Mouse (Mus musculus) forebrain, embryonic 15.5 days (tissue): ENCODE measurements around the gene Ganab. TPM values are rescaled to one million over a fixed set of nuclear protein-coding genes. Genes with fewer than 3 reads are reported as not detected.
A peak's percentile ranks its signal among the peaks of the same experiment; 100 is the strongest.

Experiments
- ATAC-seq: fragments of 200-750 bp; cut with Nextera tagmentation; replicated peaks from 2 replicates; pipeline ENCODE4 v1.8.0; 2017; ENCODE audit warnings: mild to moderate bottlenecking, moderate TSS enrichment, moderate library complexity
- H3K27ac ChIP-seq: fragments of 300-500 bp; sonication (generic); replicated peaks from 2 replicates; pipeline ENCODE4 v1.5.1; 2015; ENCODE audit warnings: mild to moderate bottlenecking, inconsistent platforms
- H3K27me3 ChIP-seq: fragments of 300-500 bp; sonication (generic); 2 replicates; pipeline ENCODE4 v1.6.1; 2015; ENCODE audit warnings: inconsistent platforms
- H3K36me3 ChIP-seq: fragments of 300-500 bp; sonication (generic); 2 replicates; pipeline ENCODE4 v1.6.1; 2015; ENCODE audit warnings: mild to moderate bottlenecking, inconsistent platforms
- H3K4me1 ChIP-seq: fragments of 300-500 bp; sonication (generic); 2 replicates; pipeline ENCODE4 v1.6.1; 2015; ENCODE audit warnings: inconsistent platforms
- H3K4me2 ChIP-seq: fragments of 300-500 bp; sonication (generic); replicated peaks from 2 replicates; pipeline ENCODE4 v1.6.1; 2015; ENCODE audit warnings: mild to moderate bottlenecking, inconsistent platforms
- H3K4me3 ChIP-seq: fragments of 300-500 bp; sonication (generic); 2 replicates; pipeline ENCODE4 v1.5.1; 2015; ENCODE audit warnings: mild to moderate bottlenecking, inconsistent platforms
- H3K9ac ChIP-seq: fragments of 300-500 bp; sonication (generic); replicated peaks from 2 replicates; pipeline ENCODE4 v1.6.1; 2015; ENCODE audit warnings: mild to moderate bottlenecking, inconsistent platforms
- H3K9me3 ChIP-seq: fragments of 300-500 bp; sonication (generic); 2 replicates; pipeline ENCODE4 v1.6.1; 2016; ENCODE audit warnings: inconsistent platforms
- WGBS: fragments of 180-500 bp; shearing (Covaris S2); methylation state at CpG from one replicate; pipeline ENCODE4 v1.1.7; 2015; ENCODE audit warnings: mixed read lengths; 5-methylcytosine and 5-hydroxymethylcytosine counted together
- polyA plus RNA-seq: library from polyadenylated mRNA; unstranded; fragments of >200 nt; fragmentation: Nextera tagmentation; extraction: Ambion mirVana; gene quantifications from 2 replicates; pipeline ENCODE4 v1.2.1, GENCODE M21; 2015

Ganab gene
- polyA plus RNA-seq, 1 experiment from 2014 or later = 89.6 TPM

DNA sequence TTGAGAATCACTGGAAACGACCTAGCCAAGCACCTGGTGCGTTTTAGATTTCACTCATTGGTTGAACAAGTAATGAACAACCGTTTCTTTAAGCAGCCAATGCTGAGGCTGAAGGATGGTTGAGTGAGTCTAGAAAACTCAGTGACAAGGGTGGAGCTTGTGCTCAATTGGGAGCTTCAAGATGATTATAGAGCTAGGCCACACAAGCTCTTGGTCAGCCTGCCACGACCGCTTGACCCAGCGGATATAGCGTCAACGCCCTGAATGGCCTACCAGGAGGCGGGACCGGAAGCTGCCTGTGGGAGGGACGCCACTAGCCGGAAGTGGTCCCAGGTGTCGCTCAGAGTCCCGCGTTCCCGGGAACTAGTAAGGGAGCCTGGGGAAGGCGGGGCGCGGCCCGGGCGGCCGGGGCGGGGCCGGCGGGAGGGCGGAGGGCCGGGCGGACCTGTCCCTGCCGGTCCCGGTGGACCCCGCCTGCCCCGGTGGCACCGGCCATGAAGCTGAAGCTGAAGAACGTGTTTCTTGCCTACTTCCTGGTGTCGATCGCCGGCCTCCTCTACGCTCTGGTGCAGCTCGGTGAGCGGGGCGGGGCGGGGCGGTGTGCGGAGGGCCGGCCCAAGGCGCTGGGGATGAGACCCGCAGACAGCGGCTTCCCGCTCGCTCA, 22.3 kb downstream of the Ganab start, which contains the start of gene B3gat3:
Gene B3gat3 (plus strand): TSS at position 302 of the 664 bp plus-strand sequence.
- H3K4me3 ChIP-seq = peak within 1 kb of the TSS; percentile 74
- 2% methylated on average over 50 of the region's 50 CpGs for WGBS
- ATAC-seq = peak; percentile 98
- H3K9ac ChIP-seq = peak within 1 kb of the TSS; percentile 81
- peaks cover 21% of the 10 kb centered on the region for H3K36me3 ChIP-seq
- peak within 1 kb of the TSS; percentile 85 for H3K27ac ChIP-seq
- peak within 1 kb of the TSS; percentile 68 for H3K4me2 ChIP-seq
- no peaks in the 10 kb centered on the region for H3K27me3 ChIP-seq
- no peaks in the 10 kb centered on the region for H3K9me3 ChIP-seq
- H3K4me1 ChIP-seq = peaks cover 18% of the 10 kb centered on the region

GRCm38 (mm10) chr19:8920836-8921291, 23.0 kb downstream of the Ganab start:
- Histone ChIP-seq H3K4me2 (peak overlapping the region; percentile 68), H3K27ac (peak overlapping the region; percentile 85), H3K27me3 (no peaks in the 10 kb centered on the region), H3K36me3 (peaks cover 19% of the 10 kb centered on the region), H3K9ac (peak overlapping the region; percentile 81), H3K4me3 (peak overlapping the region; percentile 74), H3K9me3 (no peaks in the 10 kb centered on the region), H3K4me1 (peaks cover 18% of the 10 kb centered on the region)
- WGBS = under 1% methylated on average over 6 of the region's 6 CpGs
- no peak; the same call in 1 of the 2 replicates for ATAC-seq

DNA sequence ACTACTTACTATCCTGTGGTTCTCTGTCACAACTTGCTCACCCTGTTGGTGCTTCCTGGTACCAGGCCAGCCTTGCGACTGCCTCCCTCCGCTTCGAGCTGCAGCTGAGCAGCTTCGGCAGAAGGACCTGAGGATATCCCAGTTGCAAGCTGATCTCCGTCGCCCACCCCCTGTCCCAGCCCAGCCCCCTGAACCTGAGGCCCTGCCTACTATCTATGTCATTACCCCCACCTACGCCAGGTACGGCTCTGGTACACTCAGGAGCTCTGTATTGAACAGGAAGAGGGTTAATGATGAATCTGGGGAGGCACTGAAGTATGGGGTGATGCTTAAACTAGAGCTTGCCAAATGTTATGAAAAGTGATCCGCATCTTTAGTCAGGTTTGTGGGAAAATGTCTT, 23.9 kb downstream of the Ganab start:
- Histone ChIP-seq H3K4me1 (peaks cover 18% of the 10 kb centered on the region), H3K36me3 (peaks cover 21% of the 10 kb centered on the region), H3K27ac (no peak overlapping the region), H3K27me3 (no peaks in the 10 kb centered on the region), H3K4me2 (0 out of 2 replicates have a peak overlapping the region, but pooled peaks have one; percentile 8), H3K9me3 (no peaks in the 10 kb centered on the region), H3K4me3 (peak overlapping the region; percentile 74), H3K9ac (no peak overlapping the region)
- ATAC-seq = no peak
- 84% methylated on average over 9 of the region's 9 CpGs for WGBS

GRCm38 (mm10) chr19:8926766-8927165, 28.9 kb downstream of the Ganab start:
- Histone ChIP-seq H3K4me3 (no peak overlapping the region), H3K27ac (no peak overlapping the region), H3K4me1 (peaks cover 18% of the 10 kb centered on the region), H3K9me3 (no peaks in the 10 kb centered on the region), H3K9ac (no peak overlapping the region), H3K36me3 (peaks cover 28% of the 10 kb centered on the region), H3K27me3 (no peaks in the 10 kb centered on the region), H3K4me2 (no peak overlapping the region)
- no peak for ATAC-seq
- WGBS = 91% methylated on average over 2 of the region's 2 CpGs

DNA sequence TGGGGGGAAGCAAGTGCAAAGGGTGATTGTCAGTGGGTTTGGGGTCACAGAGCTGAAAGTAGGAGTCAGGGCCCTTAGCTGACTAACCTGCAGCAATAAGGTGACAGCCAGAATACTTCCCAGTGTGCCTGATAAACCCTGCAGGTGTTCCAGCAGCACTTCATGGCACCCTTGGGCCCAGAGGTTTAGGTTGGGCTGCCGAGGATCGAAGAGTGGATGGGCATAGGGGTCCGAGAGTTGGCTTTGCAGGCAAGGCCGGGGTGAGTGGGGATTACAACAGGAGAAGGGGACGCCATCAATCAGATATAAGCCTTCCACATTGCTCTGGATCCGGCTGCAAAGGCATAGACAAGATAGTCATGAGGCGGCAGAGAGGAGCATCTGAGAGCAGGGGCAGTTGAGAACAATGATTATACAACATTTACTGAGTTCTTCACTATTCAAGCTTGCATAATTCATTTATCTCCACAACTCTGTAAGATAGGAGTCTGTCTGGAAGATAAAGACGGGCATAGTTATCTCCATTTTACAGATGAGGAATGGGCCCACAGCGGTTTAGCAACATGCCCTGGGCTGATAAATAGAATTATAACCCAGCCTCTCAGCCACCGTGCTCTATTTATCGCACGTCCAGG, 30.1 kb downstream of the Ganab start:
- H3K9ac ChIP-seq = no peak overlapping the region
- H3K36me3 ChIP-seq = peaks cover 28% of the 10 kb centered on the region
- no peaks in the 10 kb centered on the region for H3K9me3 ChIP-seq
- H3K4me2 ChIP-seq = no peak overlapping the region
- no peak overlapping the region for H3K4me3 ChIP-seq
- ATAC-seq = no peak
- peaks cover 16% of the 10 kb centered on the region for H3K4me1 ChIP-seq
- H3K27ac ChIP-seq = no peak overlapping the region
- H3K27me3 ChIP-seq = no peaks in the 10 kb centered on the region
- 92% methylated on average over 12 of the region's 12 CpGs for WGBS

DNA sequence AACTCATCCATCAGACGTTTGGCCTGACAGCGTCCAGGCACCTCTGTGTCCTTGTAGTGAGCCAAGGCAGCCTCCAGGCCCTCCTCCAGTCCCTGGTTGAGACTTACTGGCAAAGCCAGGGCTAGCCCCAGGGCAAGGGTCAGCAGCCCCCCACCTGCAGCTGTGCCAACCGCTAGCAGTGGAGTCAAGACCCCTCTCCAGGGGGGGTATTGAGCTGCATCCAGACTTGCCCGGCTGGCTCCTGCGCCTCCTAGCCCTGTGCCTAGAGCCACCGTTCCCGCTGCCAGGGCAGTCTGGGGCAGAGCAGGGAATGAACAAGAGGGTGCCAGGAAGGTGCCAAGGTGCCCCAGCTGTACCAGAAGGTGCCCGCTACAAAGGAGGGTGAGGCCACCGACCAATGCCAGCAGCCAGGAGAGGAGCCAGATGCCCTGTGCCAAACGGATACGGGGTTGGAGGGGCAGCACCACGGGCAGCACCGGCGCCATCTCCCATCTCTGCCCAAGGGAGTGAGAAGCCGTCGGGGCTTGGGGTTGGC, 30.9 kb downstream of the Ganab start:
- Histone ChIP-seq H3K9me3 (no peaks in the 10 kb centered on the region), H3K4me1 (peaks cover 16% of the 10 kb centered on the region), H3K4me3 (peak overlapping the region; percentile 50), H3K27ac (0 out of 2 replicates have a peak overlapping the region, but pooled peaks have one; percentile 12), H3K9ac (peak overlapping the region; percentile 59), H3K27me3 (no peaks in the 10 kb centered on the region), H3K36me3 (peaks cover 28% of the 10 kb centered on the region), H3K4me2 (peak overlapping the region; percentile 67)
- WGBS = 11% methylated on average over 16 of the region's 16 CpGs
- ATAC-seq = peak; percentile 33; the same call in 1 of the 2 replicates

DNA sequence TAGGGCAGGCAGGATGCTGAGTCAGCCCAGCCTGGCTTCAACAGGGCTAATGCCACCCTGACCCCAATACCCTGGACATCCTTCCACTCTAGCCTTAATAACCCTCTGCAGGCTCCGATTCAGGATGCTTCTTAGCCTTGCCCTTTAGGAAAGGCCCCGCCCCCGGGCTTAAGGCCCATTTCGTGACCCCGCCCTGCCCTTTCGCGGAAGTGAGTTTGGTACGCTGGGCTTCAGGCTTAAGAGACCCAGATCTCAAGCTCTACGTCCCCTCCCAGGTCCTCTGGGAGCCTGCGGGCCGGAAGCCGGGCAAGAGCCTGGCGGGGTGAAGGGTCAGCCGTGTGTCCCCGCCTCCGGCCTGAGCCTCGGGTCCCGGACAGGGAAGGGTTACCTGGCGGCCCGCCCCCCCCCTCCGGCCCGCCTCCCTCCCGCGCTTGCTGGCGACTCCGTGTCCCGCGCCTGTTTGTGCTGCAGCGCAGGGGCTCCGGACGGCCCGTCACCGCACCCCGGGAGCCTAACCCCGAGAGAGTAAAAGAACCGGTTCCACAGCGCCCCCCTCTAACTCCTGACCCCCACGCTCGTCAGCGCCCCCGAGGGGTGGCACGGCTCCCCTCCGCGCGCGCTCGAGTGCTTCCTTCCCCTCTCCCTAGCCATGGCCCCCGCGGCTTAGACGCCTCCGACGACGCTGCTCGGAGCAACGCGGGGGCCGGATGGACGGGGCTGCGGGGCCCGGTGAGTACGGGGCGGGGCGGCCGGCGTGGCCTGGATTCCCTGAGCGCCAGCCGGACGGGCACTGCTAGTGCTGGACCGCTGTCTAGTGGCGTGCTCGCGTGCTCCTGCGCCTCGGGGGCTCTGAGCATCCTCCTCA, 31.6 kb downstream of the Ganab start, which contains the start of the genes Rom1 and Eml3:
Gene Rom1 (minus strand): TSS at position 133 of the 865 bp plus-strand sequence.
Gene Eml3 (plus strand): TSS at position 329 of the 865 bp plus-strand sequence.
- H3K4me3 ChIP-seq = peak within 1 kb of the TSS; percentile 50
- H3K27ac ChIP-seq = peak within 1 kb of the TSS; percentile 12; the same call in 1 of the 2 replicates
- H3K27me3 ChIP-seq = no peaks in the 10 kb centered on the region
- under 1% methylated on average over 64 of the region's 74 CpGs for WGBS
- H3K4me2 ChIP-seq = peak within 1 kb of the TSS; percentile 67
- H3K36me3 ChIP-seq = peaks cover 26% of the 10 kb centered on the region
- no peaks in the 10 kb centered on the region for H3K9me3 ChIP-seq
- ATAC-seq = peak; percentile 64
- peaks cover 16% of the 10 kb centered on the region for H3K4me1 ChIP-seq
- peak within 1 kb of the TSS; percentile 59 for H3K9ac ChIP-seq

DNA sequence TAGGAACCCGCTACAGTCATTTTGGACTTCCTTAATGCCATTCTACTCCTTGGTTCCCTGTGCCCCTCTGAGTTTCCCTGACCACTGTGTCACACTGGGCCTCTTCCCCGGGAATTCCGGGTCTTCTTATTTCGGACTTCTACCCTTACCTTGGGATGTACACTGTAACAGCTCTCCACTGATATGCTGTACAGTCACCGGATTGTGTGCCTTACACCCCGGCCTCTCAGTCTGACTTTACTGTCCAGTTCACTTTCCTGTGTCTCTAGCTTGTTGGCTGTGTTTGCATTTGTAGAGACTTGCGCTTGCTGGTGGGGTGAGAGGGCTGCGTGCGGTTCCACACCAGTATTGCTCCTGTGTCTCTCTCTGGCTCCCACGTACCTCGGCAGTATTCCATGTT, 32.2 kb downstream of the Ganab start:
- H3K27ac ChIP-seq = no peak overlapping the region
- peaks cover 25% of the 10 kb centered on the region for H3K36me3 ChIP-seq
- no peaks in the 10 kb centered on the region for H3K9me3 ChIP-seq
- peak overlapping the region; percentile 59 for H3K9ac ChIP-seq
- peaks cover 16% of the 10 kb centered on the region for H3K4me1 ChIP-seq
- ATAC-seq = peak; percentile 14; the same call in 1 of the 2 replicates
- peak overlapping the region; percentile 50 for H3K4me3 ChIP-seq
- no peaks in the 10 kb centered on the region for H3K27me3 ChIP-seq
- H3K4me2 ChIP-seq = peak overlapping the region; percentile 67
- WGBS = 17% methylated on average over 11 of the region's 11 CpGs

DNA sequence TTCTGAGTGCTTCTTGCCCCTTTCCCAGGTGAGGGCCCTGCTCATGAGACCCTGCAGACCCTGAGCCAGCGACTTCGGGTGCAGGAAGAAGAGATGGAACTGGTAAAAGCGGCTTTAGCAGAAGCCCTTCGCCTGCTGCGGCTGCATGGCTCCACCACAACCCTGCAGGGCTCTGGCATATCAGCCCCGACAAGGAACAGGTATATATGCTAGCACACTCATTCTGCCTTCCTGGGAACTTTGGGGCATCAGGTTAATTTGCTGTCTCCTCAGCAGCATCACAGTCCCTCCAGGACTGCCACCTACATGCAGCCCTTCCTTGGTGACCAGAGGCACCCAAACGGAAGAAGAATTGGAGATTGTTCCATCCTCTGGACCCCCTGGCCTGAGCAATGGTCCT, 32.9 kb downstream of the Ganab start:
- Histone ChIP-seq H3K4me1 (peaks cover 16% of the 10 kb centered on the region), H3K4me2 (no peak overlapping the region), H3K27me3 (no peaks in the 10 kb centered on the region), H3K9me3 (no peaks in the 10 kb centered on the region), H3K4me3 (no peak overlapping the region), H3K36me3 (peaks cover 21% of the 10 kb centered on the region), H3K27ac (no peak overlapping the region), H3K9ac (no peak overlapping the region)
- 79% methylated on average over 7 of the region's 7 CpGs for WGBS
- no peak for ATAC-seq

- Histone ChIP-seq H3K4me3 (no peak overlapping the region), H3K36me3 (no peaks in the 10 kb centered on the region), H3K27ac (no peak overlapping the region), H3K9ac (no peak overlapping the region), H3K4me2 (no peak overlapping the region), H3K9me3 (no peaks in the 10 kb centered on the region), H3K27me3 (no peaks in the 10 kb centered on the region), H3K4me1 (peaks cover 12% of the 10 kb centered on the region)
- WGBS = 84% methylated on average over 2 of the region's 2 CpGs
- ATAC-seq = no peak
These were observed 38.9 kb downstream of the Ganab start for GRCm38 (mm10) chr19:8936736-8937135.

DNA sequence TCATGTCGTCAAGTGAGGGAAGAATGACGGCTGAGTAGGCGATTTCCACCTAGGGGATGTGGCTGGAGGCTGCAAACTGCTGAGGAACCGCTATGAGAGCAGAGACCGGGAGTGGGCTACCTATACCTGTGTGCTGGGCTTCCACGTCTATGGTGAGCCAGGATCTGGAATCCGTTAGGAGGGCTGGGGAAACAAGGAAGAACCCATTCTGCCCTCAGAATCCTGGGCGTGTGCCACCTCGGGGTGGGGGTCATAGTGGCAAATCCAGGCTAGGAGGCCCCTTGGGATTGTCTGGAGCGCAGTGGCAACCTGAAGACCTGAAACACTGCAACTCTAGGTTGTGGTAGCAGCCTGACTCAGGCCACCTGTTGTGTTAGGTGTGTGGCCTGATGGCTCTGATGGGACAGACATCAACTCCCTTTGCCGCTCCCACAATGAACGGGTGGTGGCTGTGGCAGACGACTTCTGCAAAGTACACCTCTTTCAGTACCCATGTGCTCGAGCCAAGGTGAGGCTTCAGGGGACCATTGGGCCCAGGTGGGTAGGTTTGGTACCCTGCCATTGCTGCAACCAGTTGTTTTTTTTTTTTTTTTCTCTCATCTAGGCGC, 42.8 kb downstream of the Ganab start:
- WGBS = 81% methylated on average over 15 of the region's 15 CpGs
- Histone ChIP-seq H3K4me1 (peaks cover 40% of the 10 kb centered on the region), H3K4me2 (peak overlapping the region; percentile 68), H3K27me3 (no peaks in the 10 kb centered on the region), H3K27ac (peak overlapping the region; percentile 95), H3K36me3 (peaks cover 10% of the 10 kb centered on the region), H3K9me3 (no peaks in the 10 kb centered on the region), H3K9ac (no peak overlapping the region), H3K4me3 (peak overlapping the region; percentile 100; the same call in 1 of the 2 replicates)
- no peak for ATAC-seq
